Mouse (Mus musculus): ENCODE data around the gene Prpf19.

DNA sequence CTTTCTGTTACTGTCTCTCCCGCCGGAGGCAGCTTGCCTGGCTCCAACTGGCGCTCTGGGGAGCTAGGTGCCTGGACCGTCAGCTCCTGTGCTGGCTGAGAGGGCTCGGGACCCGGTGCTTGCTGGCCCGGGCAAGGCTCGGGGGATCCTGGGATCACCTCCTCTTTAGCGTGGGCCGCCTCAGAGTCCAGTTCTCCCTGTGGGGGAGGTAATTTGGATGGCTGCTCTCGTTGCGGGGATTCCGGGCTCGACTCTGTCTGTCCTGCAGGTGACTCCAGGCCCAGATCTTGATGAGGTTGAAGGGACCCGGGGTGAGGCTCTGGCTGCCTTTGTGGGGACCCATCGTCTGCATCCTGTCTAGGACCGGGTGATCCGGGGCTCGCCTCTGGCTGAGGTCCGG, 53.4 kb downstream of the Prpf19 start:
- TF ChIP-seq CEBPB (IDR thresholded peaks at IDR 0.05; ENCODE audit: insufficient read depth, poor library complexity, severe bottlenecking) (no peak), POLR2A (IDR thresholded peaks at IDR 0.05; ENCODE audit: insufficient read length, low read depth) (no peak), E2F4 (IDR thresholded peaks at IDR 0.05; ENCODE audit: insufficient read depth) (no peak), SRF (IDR thresholded peaks at IDR 0.05; ENCODE audit: control insufficient read depth, insufficient read length, low read depth) (no peak), USF1 (IDR thresholded peaks at IDR 0.05; ENCODE audit: low read depth) (no peak), MYOD1 (IDR thresholded peaks at IDR 0.05; ENCODE audit: control insufficient read depth in 1 of 3, insufficient read length in 2 of 3, low read depth in 2 of 3) (no peak), TCF12 (IDR thresholded peaks at IDR 0.05; ENCODE audit: insufficient read depth, poor library complexity, severe bottlenecking) (no peak), REST (IDR thresholded peaks at IDR 0.05; ENCODE audit: insufficient read depth, insufficient read length) (no peak)
